In the genomic region with DNA sequence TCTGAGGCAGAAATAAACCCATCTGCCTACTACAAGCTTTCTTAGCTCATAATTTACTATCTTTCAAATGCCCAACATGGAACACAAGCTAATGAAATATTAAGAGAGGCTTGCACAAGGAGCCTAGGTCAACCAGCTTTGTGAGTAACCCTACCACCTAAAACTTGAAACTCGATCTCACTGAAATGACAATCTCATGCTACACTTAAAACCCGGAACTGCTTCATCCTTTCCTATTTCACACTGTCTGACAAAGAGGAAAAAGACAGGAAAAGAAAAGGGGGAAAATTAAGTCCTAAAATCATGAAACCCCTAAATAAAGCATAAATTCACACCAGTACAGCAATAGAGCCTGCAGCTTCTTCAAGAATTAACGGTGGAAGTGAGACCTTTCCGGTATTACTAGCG, we compare ENCODE assay signal across 8 mouse cellular contexts. TPM values are rescaled to one million over a fixed set of nuclear protein-coding genes. Genes with fewer than 3 reads are reported as not detected.
A peak's percentile ranks its signal among the peaks of the same experiment; 100 is the strongest.
DNase-seq lines count a peak whose midpoint lies in the region; ATAC-seq and TF ChIP-seq lines count a peak whose summit lies in the region.

No protein-coding gene starts in this region.

- H3K9ac ChIP-seq in hindbrain, embryonic 12.5 days: peak overlapping the region; percentile 96
- peak overlapping the region; percentile 84 for H3K9ac ChIP-seq in midbrain, embryonic 12.5 days (replicated peaks)

- no peak for TF ChIP-seq POLR2A in kidney, adult 2 months (IDR thresholded peaks at IDR 0.05; ENCODE audit: low read depth, low read length)

- H3K27me3 ChIP-seq in kidney, adult 2 months (replicated peaks; ENCODE audit: control insufficient read depth, insufficient read depth, low read length): no peaks in the 10 kb centered on the region
- H3K27me3 ChIP-seq in hindbrain, embryonic 12.5 days: no peaks in the 10 kb centered on the region
- H3K27me3 ChIP-seq in midbrain, embryonic 12.5 days: peaks cover 1% of the 10 kb centered on the region; the same call in 1 of the 2 replicates

- H3K36me3 ChIP-seq in kidney, adult 2 months (ENCODE audit: control insufficient read depth, insufficient read depth, low read length): no peaks in the 10 kb centered on the region
- H3K36me3 ChIP-seq in hindbrain, embryonic 12.5 days: no peaks in the 10 kb centered on the region
- H3K36me3 ChIP-seq in midbrain, embryonic 12.5 days: no peaks in the 10 kb centered on the region

- no peak for ATAC-seq in hindbrain, embryonic 12.5 days (ENCODE audit: low FRiP score)
- no peak for ATAC-seq in midbrain, embryonic 12.5 days (ENCODE audit: low FRiP score, low read depth)

- TF ChIP-seq CTCF in kidney, adult 2 months (conservative IDR thresholded peaks at IDR 0.05; ENCODE audit: insufficient read depth, insufficient read length, low read depth, low read length): no peak

- peak overlapping the region; percentile 90 for H3K4me2 ChIP-seq in hindbrain, embryonic 12.5 days (replicated peaks)
- peak overlapping the region; percentile 68 for H3K4me2 ChIP-seq in midbrain, embryonic 12.5 days (replicated peaks)

- 2% methylated on average over 5 of the region's 5 CpGs for WGBS in kidney, adult 2 months
- 0% methylated on average over 5 of the region's 5 CpGs for WGBS in hindbrain, embryonic 12.5 days
- WGBS in midbrain, embryonic 12.5 days: under 1% methylated on average over 5 of the region's 5 CpGs

- H3K4me3 ChIP-seq in kidney, adult 2 months (ENCODE audit: insufficient read depth, low read depth, low read length): peak overlapping the region; percentile 99
- H3K4me3 ChIP-seq in hindbrain, embryonic 12.5 days: peak overlapping the region; percentile 91
- peak overlapping the region; percentile 69 for H3K4me3 ChIP-seq in midbrain, embryonic 12.5 days

- no peaks in the 10 kb centered on the region for H3K9me3 ChIP-seq in hindbrain, embryonic 12.5 days (replicated peaks)
- no peaks in the 10 kb centered on the region for H3K9me3 ChIP-seq in midbrain, embryonic 12.5 days

- peaks cover 23% of the 10 kb centered on the region for H3K4me1 ChIP-seq in kidney, adult 2 months (ENCODE audit: control insufficient read depth, insufficient read depth, low read length)
- H3K4me1 ChIP-seq in hindbrain, embryonic 12.5 days: peaks cover 19% of the 10 kb centered on the region
- peaks cover 22% of the 10 kb centered on the region for H3K4me1 ChIP-seq in midbrain, embryonic 12.5 days

- no peak for DNase-seq in kidney, adult 2 months
- DNase-seq in kidney, adult 8-10 months: no peak
- DNase-seq in MEL-GATA-1-ER (ENCODE audit: extremely low read depth, low read depth): peak; percentile 18
- no peak for DNase-seq in frontal cortex, postnatal 25 days (ENCODE audit: low spot score in 2 of 2)
- no peak for DNase-seq in gastrocnemius, postnatal 25 days
- no peak for DNase-seq in left cerebral cortex, postnatal 25 days (ENCODE audit: low spot score in 2 of 2)

- intact Hi-C loops in left cerebral cortex, postnatal 25 days (cut with DNase I): loop anchor here (2.0 kb wide), 1 partner anchor 148 kb away; no protein-coding TSS in a partner anchor

- H3K27ac ChIP-seq in kidney, adult 2 months (ENCODE audit: insufficient read depth, low read depth, low read length): peak overlapping the region; percentile 96
- peak overlapping the region; percentile 97 for H3K27ac ChIP-seq in hindbrain, embryonic 12.5 days
- H3K27ac ChIP-seq in midbrain, embryonic 12.5 days (replicated peaks): peak overlapping the region; percentile 95

RNA-seq across cellular contexts. Expression of a gene that starts 1.4 kb away (rescaled TPM):
- 17.1 and 21.2 TPM in 2 replicates for polyA plus RNA-seq in kidney, adult 2 months (2012; rRNA removed)
- 31.4 and 34.9 TPM in 2 replicates for polyA plus RNA-seq in hindbrain, embryonic 12.5 days (2016; fragmentation: Nextera tagmentation; extraction: Ambion mirVana)
- 22.8 and 25.0 TPM in 2 replicates for polyA plus RNA-seq in midbrain, embryonic 12.5 days (2016; fragmentation: Nextera tagmentation; extraction: Ambion mirVana)
- total RNA-seq in gastrocnemius, postnatal 25 days (2021): 10 to 100 TPM; 25.4 to 27.0 TPM
- 100 to 1,000 TPM; 144 to 146 TPM for total RNA-seq in left cerebral cortex, postnatal 25 days (2021)
